Mouse (Mus musculus): ENCODE measurements around the gene Tigit. TPM values are rescaled to one million over a fixed set of nuclear protein-coding genes. Genes with fewer than 3 reads are reported as not detected.

Gene Tigit
- polyA plus RNA-seq, 1 experiment = 0.12 TPM

- no peak for DNase-seq (ENCODE audit: low read depth)
These were observed 4.3 kb upstream of the Tigit start for GRCm38 (mm10) chr16:43668294-43668693.

GRCm38 (mm10) chr16:43664861-43665260, 915 bp upstream of the Tigit start:
- no peak for DNase-seq (ENCODE audit: low read depth)

DNA sequence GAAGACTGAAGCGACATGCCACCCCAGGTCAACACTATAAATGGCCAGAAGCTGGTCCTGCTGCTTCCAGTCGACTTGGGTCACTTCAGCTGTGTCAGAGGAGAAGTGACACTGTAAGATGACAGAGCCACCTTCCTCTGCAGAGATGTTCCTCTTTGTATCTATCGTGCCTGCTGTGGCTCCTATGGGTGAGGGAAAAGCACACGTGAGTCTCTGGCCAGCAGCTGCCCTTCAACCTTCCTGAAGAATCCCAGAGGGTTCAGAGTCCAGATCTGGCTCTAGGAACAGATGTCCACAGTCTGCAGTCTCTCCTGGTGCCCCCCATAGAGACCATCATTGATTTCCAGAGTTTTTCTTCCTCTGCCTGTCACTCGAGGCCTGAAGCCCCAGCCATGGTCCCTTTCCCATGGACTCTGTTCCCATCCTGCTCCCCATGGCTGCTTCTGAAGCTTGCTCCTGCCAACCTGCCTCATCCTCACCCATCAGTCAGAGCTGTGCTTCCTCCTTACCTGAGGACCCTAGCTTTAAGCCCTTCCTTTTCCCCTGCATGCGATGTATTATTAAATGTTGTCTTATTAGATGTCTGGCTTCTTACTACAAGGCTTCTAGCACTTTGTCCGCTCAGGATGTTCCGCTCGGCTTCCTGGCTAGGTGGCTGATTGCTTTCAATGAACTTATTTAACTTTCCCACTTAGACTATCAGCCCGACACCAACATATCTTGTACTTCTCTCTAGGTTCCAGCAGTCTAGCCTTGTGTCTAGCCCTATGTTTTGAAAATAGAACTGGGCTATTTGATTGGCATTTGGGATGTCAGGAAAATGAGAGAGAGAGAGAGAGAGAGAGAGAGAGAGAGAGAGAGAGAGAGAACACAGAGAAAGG, 1.6 kb downstream of the Tigit start:
- no peak for DNase-seq (ENCODE audit: low read depth)

DNA sequence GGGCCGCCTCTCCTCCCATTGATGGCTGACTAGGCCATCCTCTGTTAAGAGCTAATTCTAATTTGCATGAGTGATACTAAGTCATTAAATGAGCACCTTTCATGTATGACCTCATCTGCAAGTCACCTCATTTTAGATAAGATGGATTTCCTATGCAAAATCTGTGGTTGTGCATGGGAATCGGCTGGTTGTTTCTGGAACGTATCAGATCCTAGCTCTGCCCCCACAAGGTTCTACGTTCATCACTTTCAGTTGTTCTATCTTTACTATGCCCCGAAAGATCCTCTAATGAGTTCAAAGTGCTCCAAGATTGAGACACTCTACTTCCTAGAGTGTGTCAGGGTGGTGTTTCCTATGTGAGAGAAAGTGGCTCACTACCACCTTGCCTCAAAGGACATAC, 2.4 kb downstream of the Tigit start:
- no peak for DNase-seq (ENCODE audit: low read depth)

DNA sequence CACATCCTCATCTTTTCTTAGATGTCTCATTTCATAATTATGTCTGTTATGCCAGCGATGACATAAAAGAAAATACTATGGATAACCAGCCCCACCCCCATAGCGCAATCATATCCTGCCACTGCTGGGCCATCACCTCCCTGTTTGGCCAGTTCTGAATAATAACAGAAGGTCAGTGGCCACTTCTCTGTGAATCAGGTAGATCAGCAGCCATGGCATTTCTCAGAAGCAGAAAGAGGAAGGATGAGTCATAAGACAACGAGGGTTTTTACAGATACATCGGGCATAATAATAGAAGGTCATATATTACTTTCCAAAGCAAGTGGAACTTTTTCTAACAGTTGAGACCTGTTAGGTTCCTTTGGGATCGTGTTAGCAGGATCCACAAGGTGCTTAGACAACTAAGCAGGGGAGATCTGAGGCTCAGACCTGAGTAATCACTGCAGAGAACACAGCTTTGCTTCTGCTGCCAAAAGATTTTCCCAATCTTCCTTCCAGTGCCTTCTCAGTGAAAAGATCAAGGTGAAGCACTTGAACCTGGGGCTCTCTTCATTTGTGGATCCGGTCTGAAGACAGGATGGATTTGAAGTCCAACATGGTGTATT, 8.7 kb downstream of the Tigit start:
- DNase-seq (ENCODE audit: low read depth) = no peak

DNA sequence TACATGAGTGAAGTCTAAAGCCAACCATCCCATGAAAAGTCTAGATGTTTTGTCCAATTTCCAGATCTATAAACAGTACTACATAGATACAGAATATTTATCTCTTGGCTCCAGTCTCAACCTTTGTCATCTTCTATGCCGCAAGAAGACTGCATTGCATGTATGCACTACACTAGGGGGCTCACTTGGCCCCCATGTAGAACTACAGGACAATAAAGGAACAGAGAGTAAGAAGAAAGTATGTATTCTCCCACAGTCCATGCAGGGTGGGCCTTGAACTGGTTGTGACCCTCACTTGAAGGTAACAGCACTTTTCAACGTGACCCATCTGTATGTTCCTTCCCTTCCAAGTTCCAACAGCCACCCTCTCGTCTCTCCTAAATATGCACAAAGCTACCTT, 9.7 kb downstream of the Tigit start:
- DNase-seq (ENCODE audit: low read depth) = no peak

GRCm38 (mm10) chr16:43653288-43653687, 10.7 kb downstream of the Tigit start:
- no peak for DNase-seq (ENCODE audit: low read depth)

DNA sequence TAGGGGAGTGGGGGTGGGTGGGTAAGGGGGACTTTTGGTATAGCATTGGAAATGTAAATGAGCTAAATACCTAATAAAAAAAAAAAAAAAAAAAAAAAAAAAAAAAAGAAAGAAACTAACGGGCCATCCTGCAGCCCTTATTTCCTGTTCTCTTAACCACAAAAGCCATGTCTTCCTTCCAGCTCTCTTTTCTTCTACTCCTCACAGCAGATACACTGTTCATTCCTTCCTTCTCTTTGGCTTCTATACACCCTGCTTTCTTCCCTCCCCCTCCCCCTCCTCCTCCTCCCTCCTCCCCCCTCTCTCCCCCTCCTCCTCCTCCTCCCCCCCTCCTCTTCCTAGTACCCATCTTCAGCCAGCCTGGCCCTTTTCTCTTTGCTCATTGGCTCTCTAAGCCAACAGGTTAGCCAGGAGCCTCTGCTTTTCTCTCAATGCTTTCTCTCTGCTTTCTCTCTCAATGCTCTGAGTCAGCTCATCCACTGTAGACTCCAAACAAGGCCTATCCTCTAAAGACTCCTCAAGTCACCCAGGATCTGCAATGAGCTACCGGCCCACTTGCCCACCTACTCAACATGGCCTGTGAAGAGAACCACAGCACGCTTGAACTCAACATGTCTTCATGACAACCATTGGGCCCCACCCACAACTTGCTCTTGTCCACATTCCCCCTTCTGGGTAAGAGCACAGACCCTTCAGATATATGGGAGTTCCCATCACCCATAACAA, 13.4 kb downstream of the Tigit start:
- DNase-seq (ENCODE audit: low read depth) = no peak

GRCm38 (mm10) chr16:43647641-43648040, 16.3 kb downstream of the Tigit start:
- no peak for DNase-seq (ENCODE audit: low read depth)

- no peak for DNase-seq (ENCODE audit: low read depth)
These were observed 17.0 kb downstream of the Tigit start for GRCm38 (mm10) chr16:43646943-43647342.

DNA sequence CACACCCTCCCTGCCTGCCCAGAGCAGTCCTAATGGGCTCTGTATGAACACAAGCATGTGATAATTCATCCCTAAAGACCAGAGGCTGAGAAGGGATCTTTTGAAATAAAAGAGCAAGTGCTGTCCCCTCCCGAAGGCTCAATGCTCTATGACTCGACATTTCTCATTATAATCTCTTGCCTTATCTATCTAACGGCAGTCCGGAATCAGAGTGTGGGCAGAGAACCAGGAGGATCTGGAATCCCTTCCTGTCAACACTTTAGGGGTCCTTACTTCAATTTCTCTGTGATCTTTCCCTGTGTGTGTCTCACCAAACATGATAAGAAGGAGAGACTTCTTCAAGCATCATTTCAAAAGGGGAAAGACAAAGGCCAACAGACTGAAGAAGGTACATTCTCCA, 18.1 kb downstream of the Tigit start:
- no peak for DNase-seq (ENCODE audit: low read depth)

- DNase-seq (ENCODE audit: low read depth) = no peak
These were observed 22.7 kb downstream of the Tigit start for GRCm38 (mm10) chr16:43641230-43641629.

GRCm38 (mm10) chr16:43638406-43639049, 25.4 kb downstream of the Tigit start:
- DNase-seq (ENCODE audit: low read depth) = no peak

DNA sequence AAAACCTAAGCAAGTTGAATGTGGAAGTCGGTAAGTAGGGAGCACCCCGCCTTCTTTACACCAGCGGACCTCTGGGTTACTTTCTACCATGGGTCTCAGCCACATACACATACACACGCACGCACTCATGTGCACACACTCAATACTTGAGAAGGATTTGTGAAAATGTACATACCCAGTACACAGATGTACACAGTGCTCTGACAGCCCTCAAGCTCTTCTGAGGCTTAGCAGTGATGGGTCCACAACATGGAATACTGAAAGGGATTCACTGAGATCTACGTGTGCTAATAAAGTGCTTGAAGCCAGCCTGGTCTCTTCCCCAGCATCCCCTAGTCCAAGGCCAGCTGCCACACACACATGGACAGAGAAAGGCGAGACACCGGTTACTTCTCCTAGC, 26.7 kb downstream of the Tigit start:
- DNase-seq (ENCODE audit: low read depth) = no peak

DNA sequence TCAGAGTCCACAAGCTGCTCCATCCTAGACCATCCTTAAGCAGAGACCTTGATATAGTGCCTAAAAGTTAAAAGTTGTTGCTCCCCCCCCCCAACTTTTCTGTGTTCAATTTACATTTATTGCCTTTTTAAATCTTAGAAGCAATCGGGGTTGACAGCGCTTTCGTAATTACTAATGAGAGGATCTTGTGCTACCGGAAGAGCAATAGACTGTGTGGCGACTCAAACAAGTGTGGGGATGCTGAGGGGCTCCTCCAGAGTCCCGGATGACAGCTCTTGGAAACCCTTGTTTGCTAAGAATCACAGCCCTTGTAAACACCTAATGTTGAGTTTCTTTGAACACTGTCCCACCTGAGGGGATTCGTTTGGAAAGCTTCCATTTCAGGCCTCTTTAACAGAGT, 29.9 kb downstream of the Tigit start:
- no peak for DNase-seq (ENCODE audit: low read depth)

GRCm38 (mm10) chr16:43631758-43632157, 32.2 kb downstream of the Tigit start:
- DNase-seq (ENCODE audit: low read depth) = no peak

- DNase-seq (ENCODE audit: low read depth) = no peak
These were observed 35.3 kb downstream of the Tigit start for GRCm38 (mm10) chr16:43628662-43629061.

DNA sequence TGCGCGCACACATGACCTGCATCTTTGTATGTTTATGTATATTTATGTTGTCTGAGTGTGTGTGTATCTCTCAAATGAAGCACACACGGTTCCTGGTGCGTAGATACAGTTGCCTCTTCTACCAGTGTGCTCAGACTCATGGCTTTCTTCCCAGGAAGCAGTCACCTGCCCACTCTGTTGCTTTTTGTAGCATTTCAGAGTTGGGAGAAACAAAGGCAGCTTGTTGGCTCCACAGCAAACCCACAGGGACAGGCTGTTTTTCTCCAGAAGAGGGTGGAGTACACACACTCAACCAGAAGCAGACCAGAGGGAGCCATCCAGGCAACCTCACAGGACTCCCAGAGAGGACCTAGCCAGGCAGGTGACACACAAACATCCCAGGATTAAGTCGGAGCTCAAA, 38.0 kb downstream of the Tigit start:
- no peak for DNase-seq (ENCODE audit: low read depth)

DNA sequence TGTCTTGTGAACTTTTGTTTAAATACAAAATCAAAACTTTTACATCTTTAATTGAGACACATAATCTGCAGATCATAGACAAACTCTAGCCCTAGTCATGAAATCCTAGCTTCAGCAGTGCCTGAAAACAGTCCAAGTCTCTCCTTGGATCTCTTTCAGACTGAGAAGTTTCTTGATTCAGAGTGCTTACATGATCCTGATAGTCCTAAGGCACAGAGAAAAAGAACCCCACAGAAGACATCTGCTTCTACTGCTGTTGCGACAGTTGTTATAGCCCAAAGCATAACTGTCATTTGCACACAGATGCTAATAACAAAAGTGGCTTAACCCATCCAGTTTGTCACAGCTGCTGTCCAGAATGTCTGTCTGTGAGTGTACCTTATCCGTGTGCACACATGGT, 38.7 kb downstream of the Tigit start:
- DNase-seq (ENCODE audit: low read depth) = no peak

GRCm38 (mm10) chr16:43624876-43625275, 39.1 kb downstream of the Tigit start:
- DNase-seq (ENCODE audit: low read depth) = no peak

- DNase-seq (ENCODE audit: low read depth) = no peak
These were observed 40.5 kb downstream of the Tigit start for GRCm38 (mm10) chr16:43623315-43624000.

DNA sequence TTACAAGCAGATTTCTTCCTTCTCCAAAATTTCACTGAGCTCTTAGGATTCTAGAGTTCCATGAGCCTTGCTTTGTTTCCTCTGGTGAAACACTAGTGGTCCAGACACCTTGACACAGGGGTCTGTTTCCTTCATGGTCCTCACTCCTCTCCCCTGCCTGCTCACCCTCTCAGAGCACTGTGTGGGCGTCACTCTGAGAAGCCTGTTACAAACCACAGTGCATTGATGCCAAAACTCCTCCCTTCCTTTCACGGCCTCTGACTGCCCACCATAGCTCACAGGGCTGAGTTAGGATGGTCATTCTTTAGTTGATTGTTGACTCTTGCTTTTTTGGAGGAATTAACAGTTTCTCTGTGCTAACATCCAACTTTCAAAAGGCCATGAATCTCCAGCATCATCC, 43.6 kb downstream of the Tigit start:
- no peak for DNase-seq (ENCODE audit: low read depth)
